Mouse (Mus musculus) heart, adult 2 months (tissue): Measurements from ENCODE around the gene Map4k4.

Experiments used
- CTCF ChIP-seq: fragments of 200-600 bp; IDR thresholded peaks from 2 replicates; pipeline ENCODE4 v1.8.1; 2022; ENCODE audit warnings: antibody characterized with exemption, mild to moderate bottlenecking, moderate library complexity
- EP300 ChIP-seq: fragments of 200-500 bp; IDR thresholded peaks from 2 replicates; pipeline ENCODE4 v1.6.1; 2011; ENCODE audit warnings: low read depth, low read length, control low read depth; ENCODE audit not compliant: insufficient read depth
- POLR2A ChIP-seq: fragments of 200-500 bp; IDR thresholded peaks from 2 replicates; pipeline ENCODE4 v1.6.1; 2011; ENCODE audit warnings: mild to moderate bottlenecking, low read depth, low read length, control low read depth; ENCODE audit not compliant: insufficient read depth

DNA sequence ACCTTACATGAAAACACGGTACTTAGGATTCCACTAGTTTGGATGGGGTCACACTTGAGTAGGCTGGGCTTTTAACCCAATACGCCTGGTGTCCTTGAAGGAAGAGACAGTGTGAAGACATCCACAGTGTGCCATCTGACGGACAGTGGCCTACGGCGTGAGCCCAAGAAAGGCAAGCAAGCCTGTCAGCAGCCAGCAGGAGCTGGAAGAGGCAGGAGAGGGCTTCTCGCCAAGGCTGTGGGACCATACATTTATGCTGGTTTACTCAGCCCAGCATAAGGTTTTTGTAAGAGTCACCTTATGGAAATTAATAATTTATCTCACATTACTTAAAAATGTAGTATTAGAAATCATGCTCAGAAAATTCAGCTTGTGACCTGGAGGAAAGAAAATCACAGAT, 10.7 kb upstream of the Map4k4 start:
- TF ChIP-seq CTCF (no peak), POLR2A (no peak), EP300 (no peak)
